Mouse (Mus musculus) bone marrow macrophage, adult 2 months (primary cell): ENCODE data around the gene Ppfibp1.

ENCODE experiments used
- CTCF ChIP-seq: IDR thresholded peaks from 2 replicates; pipeline ENCODE4 v1.5.1; 2012; ENCODE audit warnings: low read depth, mild to moderate bottlenecking, low read length, moderate library complexity
- POLR2A ChIP-seq: IDR thresholded peaks from 2 replicates; pipeline ENCODE4 v1.6.1; 2012; ENCODE audit warnings: mild to moderate bottlenecking, low read depth, low read length, borderline replicate concordance

GRCm38 (mm10) chr6:146997006-146997405, 108.7 kb downstream of the Ppfibp1 start:
- TF ChIP-seq POLR2A (no peak), CTCF (no peak)
